Mouse (Mus musculus) heart, embryonic 10.5 days (tissue): ENCODE results near the gene Gm20498. TPM values are rescaled to one million over a fixed set of nuclear protein-coding genes. Genes with fewer than 3 reads are reported as not detected.

Source experiments
- DNase-seq: peaks from one replicate; pipeline ENCODE4 v3.0.0-alpha.2; 2017; ENCODE audit warnings: low spot score
- H3K27ac ChIP-seq: fragments of 300-500 bp; sonication (generic); 2 replicates; pipeline ENCODE4 v1.5.1; 2016; ENCODE audit warnings: mild to moderate bottlenecking
- H3K27me3 ChIP-seq: fragments of 300-500 bp; sonication (generic); 2 replicates; pipeline ENCODE4 v1.6.1; 2016; ENCODE audit warnings: mild to moderate bottlenecking; ENCODE audit not compliant: poor library complexity, insufficient read depth, severe bottlenecking
- H3K36me3 ChIP-seq: fragments of 300-500 bp; sonication (generic); 2 replicates; pipeline ENCODE4 v1.6.1; 2016; ENCODE audit warnings: mild to moderate bottlenecking, moderate library complexity
- H3K4me1 ChIP-seq: fragments of 300-500 bp; sonication (generic); 2 replicates; pipeline ENCODE4 v1.6.1; 2016; ENCODE audit warnings: mild to moderate bottlenecking
- H3K4me3 ChIP-seq: fragments of 300-500 bp; sonication (generic); 2 replicates; pipeline ENCODE4 v1.5.1; 2016; ENCODE audit warnings: mild to moderate bottlenecking, moderate library complexity
- H3K9me3 ChIP-seq: fragments of 300-500 bp; sonication (generic); 2 replicates; pipeline ENCODE4 v1.6.1; 2016; ENCODE audit warnings: mild to moderate bottlenecking, moderate library complexity
- WGBS: fragments of 180-500 bp; shearing (Covaris S2); methylation state at CpG from one replicate; pipeline ENCODE4 v1.1.7; 2016; 5-methylcytosine and 5-hydroxymethylcytosine counted together
- polyA plus RNA-seq: library from polyadenylated mRNA; unstranded; fragments of >200 nt; fragmentation: Nextera tagmentation; extraction: Ambion mirVana; gene quantifications from 2 replicates; pipeline ENCODE4 v1.2.1, GENCODE M21; 2016

Gene Gm20498
- polyA plus RNA-seq, 1 experiment from 2014 or later: 34.4 TPM

- Histone ChIP-seq H3K36me3 (no peaks in the 10 kb centered on the region), H3K4me3 (no peak overlapping the region), H3K9me3 (no peaks in the 10 kb centered on the region), H3K27ac (no peak overlapping the region), H3K4me1 (peaks cover 21% of the 10 kb centered on the region), H3K27me3 (peaks cover 58% of the 10 kb centered on the region)
- no peak for DNase-seq
- 42% methylated on average over 5 of the region's 5 CpGs for WGBS
These were observed 201.6 kb downstream of the Gm20498 start for GRCm38 (mm10) chr12:81331046-81331638.

GRCm38 (mm10) chr12:81324991-81325390, 207.7 kb downstream of the Gm20498 start:
- WGBS: 81% methylated on average over 3 of the region's 3 CpGs
- Histone ChIP-seq H3K9me3 (no peaks in the 10 kb centered on the region), H3K4me1 (peaks cover 10% of the 10 kb centered on the region), H3K4me3 (no peak overlapping the region), H3K27ac (no peak overlapping the region), H3K27me3 (peaks cover 3% of the 10 kb centered on the region; the same call in 1 of the 2 replicates), H3K36me3 (no peaks in the 10 kb centered on the region)
- no peak for DNase-seq

- no peaks in the 10 kb centered on the region for H3K9me3 ChIP-seq
- DNase-seq: no peak
- 92% methylated on average over 3 of the region's 3 CpGs for WGBS
- H3K4me3 ChIP-seq: no peak overlapping the region
- no peak overlapping the region for H3K27ac ChIP-seq
- no peaks in the 10 kb centered on the region for H3K36me3 ChIP-seq
- no peaks in the 10 kb centered on the region; the same call in 1 of the 2 replicates for H3K27me3 ChIP-seq
- H3K4me1 ChIP-seq: peaks cover 10% of the 10 kb centered on the region
These were observed 208.6 kb downstream of the Gm20498 start for GRCm38 (mm10) chr12:81324116-81324515.

GRCm38 (mm10) chr12:81321021-81321420, 211.7 kb downstream of the Gm20498 start:
- H3K27me3 ChIP-seq: no peaks in the 10 kb centered on the region
- no peaks in the 10 kb centered on the region for H3K36me3 ChIP-seq
- no peak for DNase-seq
- H3K4me3 ChIP-seq: no peak overlapping the region
- 68% methylated on average over 1 of the region's 1 CpGs for WGBS
- H3K9me3 ChIP-seq: no peaks in the 10 kb centered on the region
- peak overlapping the region; percentile 26; the same call in 1 of the 2 replicates for H3K27ac ChIP-seq
- peaks cover 10% of the 10 kb centered on the region for H3K4me1 ChIP-seq

- Histone ChIP-seq H3K4me1 (peaks cover 10% of the 10 kb centered on the region), H3K36me3 (no peaks in the 10 kb centered on the region), H3K27ac (no peak overlapping the region), H3K27me3 (no peaks in the 10 kb centered on the region), H3K4me3 (no peak overlapping the region), H3K9me3 (no peaks in the 10 kb centered on the region)
- WGBS: 36% methylated on average over 2 of the region's 2 CpGs
- no peak for DNase-seq
These were observed 214.9 kb downstream of the Gm20498 start for GRCm38 (mm10) chr12:81317811-81318210.

GRCm38 (mm10) chr12:81315953-81316352, 216.8 kb downstream of the Gm20498 start:
- peaks cover 4% of the 10 kb centered on the region for H3K4me1 ChIP-seq
- WGBS: 89% methylated on average over 5 of the region's 5 CpGs

More at GRCm38 (mm10) chr12:81315953-81316352, 216.8 kb downstream of the Gm20498 start:
- Histone ChIP-seq H3K4me3 (no peak overlapping the region), H3K36me3 (no peaks in the 10 kb centered on the region), H3K27me3 (no peaks in the 10 kb centered on the region), H3K27ac (no peak overlapping the region), H3K9me3 (no peaks in the 10 kb centered on the region)
- no peak for DNase-seq

Other genes starting within 250 kb of the Gm20498 start
- 0.27 and 0.48 TPM in 2 replicates for gene Slc8a3, start 199.7 kb downstream of the Gm20498 start, polyA plus RNA-seq
- gene Gm4787, start 153.4 kb downstream of the Gm20498 start, polyA plus RNA-seq: 0.15 and 0.25 TPM in 2 replicates
- gene Adam4, start 111.0 kb downstream of the Gm20498 start, polyA plus RNA-seq: 0.25 and 0.41 TPM in 2 replicates
- gene Cox16, start 47.8 kb downstream of the Gm20498 start, polyA plus RNA-seq: 94.2 and 106 TPM in 2 replicates
- 33.0 and 38.2 TPM in 2 replicates for gene Synj2bp, start within 50 bp of the Gm20498 start, polyA plus RNA-seq
- gene Adam21, start 35.6 kb upstream of the Gm20498 start, polyA plus RNA-seq: 0.36 and 0.37 TPM in 2 replicates
- gene Med6, start 62.1 kb upstream of the Gm20498 start, polyA plus RNA-seq: 67.5 and 84.0 TPM in 2 replicates
- gene Ttc9, start 98.3 kb upstream of the Gm20498 start, polyA plus RNA-seq: 2.0 and 2.2 TPM in 2 replicates
- gene Map3k9, start 248.3 kb upstream of the Gm20498 start, polyA plus RNA-seq: 0.21 and 0.59 TPM in 2 replicates